Mouse (Mus musculus) liver, embryonic 14.5 days (tissue): ENCODE measurements around the gene Cbx7.

Experiments used
- CTCF ChIP-seq: IDR thresholded peaks from 2 replicates; pipeline ENCODE4 v1.5.1; 2016; ENCODE audit warnings: antibody characterized with exemption, low read depth, control low read depth
- EP300 ChIP-seq: IDR thresholded peaks from 2 replicates; pipeline ENCODE4 v1.6.1; 2016; ENCODE audit warnings: antibody characterized with exemption, low read depth

DNA sequence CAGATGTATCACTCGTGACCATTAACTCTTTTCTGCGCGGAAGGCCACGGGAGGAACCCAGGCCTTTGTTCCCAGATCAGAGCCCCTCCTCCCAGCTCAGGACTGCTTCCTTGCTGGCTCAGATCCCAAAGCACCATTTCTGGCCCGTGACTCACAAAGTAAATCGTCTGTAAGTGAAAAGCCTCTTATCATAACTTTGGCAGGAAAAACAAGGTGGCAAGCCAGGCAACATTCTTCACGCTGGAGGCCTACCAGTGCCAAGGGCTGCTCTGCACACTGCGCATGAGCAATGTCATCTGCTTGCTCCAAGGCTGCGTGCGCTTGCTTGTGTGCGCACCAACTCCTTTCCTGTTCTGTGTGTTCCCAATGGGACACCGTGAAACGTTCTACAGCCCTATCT is 91.6 kb downstream of the Cbx7 start:
- TF ChIP-seq CTCF: no peak
- no peak for TF ChIP-seq EP300
